Mouse (Mus musculus): ENCODE data around the gene Fermt3. TPM values are rescaled to one million over a fixed set of nuclear protein-coding genes. Genes with fewer than 3 reads are reported as not detected.
A peak's percentile ranks its signal among the peaks of the same experiment; 100 is the strongest.

The Fermt3 gene
- polyA plus RNA-seq, 1 experiment = 2.0 TPM

DNA sequence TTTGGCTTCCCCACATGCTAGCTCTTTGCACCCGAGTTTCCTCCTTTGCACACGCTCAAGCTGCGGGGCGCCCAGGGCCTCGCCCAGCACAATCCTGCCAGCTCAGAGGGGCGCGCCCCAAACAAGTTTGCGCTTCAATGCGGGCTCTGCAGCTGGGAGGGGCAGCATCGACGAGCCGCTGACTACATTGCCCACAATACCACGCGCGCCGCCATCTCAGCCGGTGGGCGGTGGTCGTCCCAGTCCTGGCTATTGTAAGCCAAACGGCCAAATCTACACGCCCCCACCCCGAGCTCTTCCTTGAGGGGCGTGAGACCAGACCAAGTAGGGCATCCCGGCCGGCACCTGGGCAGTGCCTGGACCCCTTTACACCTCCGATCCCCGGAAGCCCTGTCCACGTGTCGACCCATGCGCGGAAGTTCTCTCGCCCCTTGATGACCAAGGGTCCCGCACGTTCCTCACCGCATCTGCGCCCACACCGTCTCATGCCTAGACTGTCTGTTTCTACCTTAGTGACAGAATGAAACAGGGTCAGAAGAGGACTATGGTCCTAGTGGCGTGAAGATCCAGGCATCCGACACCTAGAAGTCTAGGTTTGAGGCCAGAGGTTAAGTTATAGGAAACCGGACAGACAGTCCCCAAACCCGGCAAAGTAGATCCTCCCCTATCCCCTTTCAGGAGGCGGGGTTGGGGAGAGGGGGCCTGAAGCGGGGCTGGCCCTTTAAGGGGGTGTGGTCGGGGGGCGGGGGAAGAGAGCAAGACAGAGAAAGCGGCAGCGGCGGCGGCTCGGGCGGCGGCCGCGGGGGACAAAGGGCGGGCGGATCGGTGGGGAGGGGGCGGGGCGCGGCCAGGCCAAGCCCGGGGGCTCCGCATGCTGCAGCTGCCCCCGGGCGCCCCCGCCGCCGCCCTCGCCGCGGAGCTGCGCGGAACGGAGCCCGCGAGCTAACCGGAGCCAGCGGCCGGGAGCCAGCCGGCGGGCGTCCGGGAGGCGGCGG, 44.8 kb downstream of the Fermt3 start, which contains the start of gene Ppp1r14b:
Gene Ppp1r14b, plus strand, starts transcription at position 758 of the 995 bp plus-strand sequence.
- H3K27ac ChIP-seq (replicated peaks; ENCODE audit: low read depth, low read length) = peak within 1 kb of the TSS; percentile 92
- peak within 1 kb of the TSS; percentile 80 for H3K4me3 ChIP-seq (ENCODE audit: insufficient read depth, low read depth, low read length)
- H3K4me1 ChIP-seq (ENCODE audit: control insufficient read depth, insufficient read depth, insufficient read length, low read length) = no peaks in the 10 kb centered on the region; the same call in 1 of the 2 replicates

DNA sequence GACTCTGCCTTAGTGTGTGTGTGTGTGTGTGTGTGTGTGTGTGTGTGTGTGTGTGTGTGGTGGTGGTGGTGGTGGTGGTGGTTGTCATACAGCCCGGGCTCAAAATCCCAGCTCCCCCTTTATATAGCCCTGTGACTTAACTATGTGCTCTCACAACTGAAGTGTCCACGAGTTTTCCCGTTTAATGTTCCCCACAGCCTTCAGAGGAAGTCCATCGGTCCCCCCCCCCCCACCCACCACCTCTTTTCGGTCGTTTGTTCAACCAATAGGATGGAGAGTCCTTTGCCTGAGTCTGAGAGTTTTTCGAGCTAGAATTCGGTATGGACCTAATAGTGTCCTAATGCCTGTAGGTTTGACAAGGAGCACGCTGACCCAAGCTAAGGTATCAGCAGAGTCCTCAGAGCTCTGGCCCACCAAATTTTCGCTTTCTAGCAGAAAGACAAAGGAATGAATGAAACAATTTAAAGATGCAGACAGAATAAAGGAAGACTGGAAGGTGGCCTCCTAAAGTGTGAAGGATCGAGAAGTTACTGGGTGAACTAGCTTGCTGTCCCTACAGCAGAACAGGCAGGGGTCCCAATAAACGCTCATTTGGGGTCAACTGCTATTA, 45.6 kb downstream of the Fermt3 start:
- no peak overlapping the region for H3K27ac ChIP-seq (replicated peaks; ENCODE audit: low read depth, low read length)
- peak overlapping the region; percentile 70 for H3K4me3 ChIP-seq (ENCODE audit: insufficient read depth, low read depth, low read length)
- H3K4me1 ChIP-seq (ENCODE audit: control insufficient read depth, insufficient read depth, insufficient read length, low read length) = no peaks in the 10 kb centered on the region; the same call in 1 of the 2 replicates

DNA sequence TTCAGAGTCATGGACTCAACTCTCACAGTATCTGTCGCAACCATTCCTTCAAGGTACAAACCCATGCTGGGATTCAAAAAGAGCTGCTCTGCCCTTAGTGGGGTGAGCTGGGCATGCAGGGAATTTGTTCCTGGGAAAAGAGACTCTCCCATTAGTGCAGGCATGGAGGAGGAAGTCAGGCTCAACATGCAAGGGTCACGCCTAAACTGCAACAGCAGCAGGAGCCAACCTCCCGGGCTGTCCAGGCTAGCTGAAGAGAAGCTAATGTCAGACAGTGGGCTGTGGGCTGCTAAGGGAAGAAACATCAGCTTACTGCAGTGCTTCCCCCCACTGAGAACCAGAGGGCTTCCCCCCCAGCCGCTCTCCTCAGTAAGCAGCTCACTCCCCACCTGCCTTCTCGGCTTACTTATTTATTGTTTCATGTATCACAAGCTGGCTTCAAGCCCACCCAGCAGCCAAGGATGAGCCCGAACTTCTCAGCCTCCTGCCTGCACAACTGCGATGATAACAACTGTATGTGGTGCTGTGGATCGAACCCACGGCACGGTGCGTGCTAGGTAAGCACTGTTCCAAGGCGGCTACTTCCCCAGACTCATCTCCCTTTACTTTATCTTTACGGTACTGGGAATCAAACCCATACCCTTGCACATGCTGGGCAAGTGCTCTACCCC, 46.9 kb downstream of the Fermt3 start:
- H3K27ac ChIP-seq (replicated peaks; ENCODE audit: low read depth, low read length) = no peak overlapping the region
- peaks cover 3% of the 10 kb centered on the region for H3K4me1 ChIP-seq (ENCODE audit: control insufficient read depth, insufficient read depth, insufficient read length, low read length)
- H3K4me3 ChIP-seq (ENCODE audit: insufficient read depth, low read depth, low read length) = no peak overlapping the region

DNA sequence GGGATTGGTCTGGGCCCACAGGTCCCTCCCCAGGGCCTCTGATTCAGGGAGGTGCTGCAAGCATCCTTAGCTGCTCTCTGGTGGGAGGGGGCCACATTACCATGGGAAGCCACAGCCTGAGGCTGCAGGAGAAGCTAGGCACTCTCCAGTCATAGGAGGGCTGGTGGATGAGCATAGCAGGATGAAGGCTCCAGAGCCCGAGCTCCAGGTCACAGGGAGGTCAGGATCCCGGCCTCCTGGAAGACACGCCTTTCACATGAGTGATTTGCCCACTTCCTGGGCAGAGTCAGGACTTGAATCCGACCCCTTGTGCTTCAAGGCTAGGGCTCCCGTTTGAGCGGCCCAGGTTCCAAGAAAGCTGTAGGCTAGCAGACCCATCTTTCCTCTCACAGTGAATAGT, 47.6 kb downstream of the Fermt3 start:
- no peak overlapping the region for H3K27ac ChIP-seq (replicated peaks; ENCODE audit: low read depth, low read length)
- H3K4me1 ChIP-seq (ENCODE audit: control insufficient read depth, insufficient read depth, insufficient read length, low read length) = peaks cover 3% of the 10 kb centered on the region
- no peak overlapping the region for H3K4me3 ChIP-seq (ENCODE audit: insufficient read depth, low read depth, low read length)

DNA sequence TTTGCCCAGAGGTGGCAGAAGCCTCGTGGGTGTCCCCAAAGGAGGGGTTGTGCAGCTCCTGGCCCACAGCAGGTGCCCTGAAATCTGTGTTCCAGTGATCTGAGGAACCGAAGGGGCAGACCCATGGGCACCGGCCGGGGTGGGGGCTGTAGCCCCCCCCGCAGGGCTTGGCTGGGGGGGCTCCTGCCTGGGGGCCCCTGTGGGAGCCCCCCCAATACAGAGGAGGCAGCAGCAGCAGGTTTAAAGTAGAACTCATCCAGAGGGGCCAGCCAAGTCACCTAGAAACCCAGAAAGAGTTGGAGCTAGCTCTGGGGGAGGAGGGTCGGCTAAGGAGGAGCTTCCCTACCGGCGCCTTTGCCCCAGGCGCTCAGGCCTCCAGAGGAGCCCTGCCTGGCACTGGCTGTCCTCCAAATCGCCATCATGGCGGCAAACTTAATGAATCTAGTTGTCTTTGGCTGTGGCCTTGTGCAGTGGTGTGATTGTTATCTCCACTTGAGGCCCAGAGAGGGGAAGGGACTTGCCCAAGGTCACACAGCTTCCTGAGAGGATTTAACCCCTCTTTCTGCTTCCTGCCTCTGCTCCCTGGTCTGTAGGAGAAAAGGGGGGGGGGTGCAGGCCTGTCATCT, 48.7 kb downstream of the Fermt3 start:
- Histone ChIP-seq H3K4me1 (ENCODE audit: control insufficient read depth, insufficient read depth, insufficient read length, low read length) (peaks cover 3% of the 10 kb centered on the region), H3K27ac (replicated peaks; ENCODE audit: low read depth, low read length) (no peak overlapping the region), H3K4me3 (ENCODE audit: insufficient read depth, low read depth, low read length) (no peak overlapping the region)

DNA sequence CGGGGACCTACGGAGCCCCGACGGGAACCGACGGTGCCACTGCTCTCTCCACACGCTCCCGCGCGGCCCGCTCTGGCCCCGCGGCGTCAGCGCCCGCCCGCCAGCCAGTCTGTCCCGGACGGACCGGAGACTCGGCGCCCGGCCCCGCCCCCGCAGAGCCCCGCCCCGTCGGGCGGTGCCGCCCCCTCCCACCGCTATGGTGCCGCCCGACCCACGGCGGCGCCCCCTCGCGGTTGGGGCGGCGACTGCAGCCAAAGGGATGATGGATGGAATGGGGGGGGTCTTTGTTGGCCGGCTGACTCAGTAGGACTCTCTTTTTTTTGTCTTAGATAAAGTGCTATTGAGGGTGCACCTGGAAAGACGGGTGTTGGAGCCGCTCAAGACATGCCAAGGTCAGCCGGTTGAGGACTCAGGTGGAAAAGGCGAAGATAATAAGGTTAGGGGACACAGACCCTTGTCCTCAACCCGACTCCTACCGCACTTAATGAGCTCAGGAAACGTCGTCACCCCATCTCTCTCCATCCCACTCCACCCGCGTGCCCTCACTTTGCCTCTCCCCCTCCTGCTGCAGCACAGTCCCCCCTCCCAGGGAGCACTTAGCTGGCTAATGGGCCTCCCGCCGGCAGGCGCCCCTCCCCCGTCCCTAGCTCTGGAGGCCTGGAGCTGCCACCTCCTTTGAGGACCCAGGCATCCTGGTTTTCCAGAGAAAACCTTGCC, 49.4 kb downstream of the Fermt3 start:
- Histone ChIP-seq H3K27ac (replicated peaks; ENCODE audit: low read depth, low read length) (peak overlapping the region; percentile 62; the same call in 1 of the 2 replicates), H3K4me3 (ENCODE audit: insufficient read depth, low read depth, low read length) (peak overlapping the region; percentile 95), H3K4me1 (ENCODE audit: control insufficient read depth, insufficient read depth, insufficient read length, low read length) (peaks cover 3% of the 10 kb centered on the region)

DNA sequence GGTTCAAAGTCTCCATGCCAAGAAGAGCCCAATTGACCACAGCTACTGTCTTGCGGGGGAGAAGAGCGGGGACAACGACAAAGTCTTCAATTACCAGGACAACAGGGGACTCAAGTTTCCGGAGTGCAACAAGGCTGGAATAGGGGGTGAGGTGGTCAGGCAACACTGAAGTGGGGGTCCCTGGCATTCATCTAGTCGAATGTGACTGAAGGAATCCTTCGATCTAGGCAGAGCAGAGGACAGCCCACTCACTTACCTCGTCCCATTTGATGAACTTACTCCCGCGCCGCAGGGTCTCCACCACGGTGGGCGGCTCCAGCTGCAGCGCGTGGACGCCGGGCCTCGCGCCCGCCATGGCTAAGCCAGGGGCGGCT, 50.0 kb downstream of the Fermt3 start:
- H3K4me3 ChIP-seq (ENCODE audit: insufficient read depth, low read depth, low read length) = peak overlapping the region; percentile 95
- peak overlapping the region; percentile 62; the same call in 1 of the 2 replicates for H3K27ac ChIP-seq (replicated peaks; ENCODE audit: low read depth, low read length)
- H3K4me1 ChIP-seq (ENCODE audit: control insufficient read depth, insufficient read depth, insufficient read length, low read length) = peaks cover 3% of the 10 kb centered on the region

DNA sequence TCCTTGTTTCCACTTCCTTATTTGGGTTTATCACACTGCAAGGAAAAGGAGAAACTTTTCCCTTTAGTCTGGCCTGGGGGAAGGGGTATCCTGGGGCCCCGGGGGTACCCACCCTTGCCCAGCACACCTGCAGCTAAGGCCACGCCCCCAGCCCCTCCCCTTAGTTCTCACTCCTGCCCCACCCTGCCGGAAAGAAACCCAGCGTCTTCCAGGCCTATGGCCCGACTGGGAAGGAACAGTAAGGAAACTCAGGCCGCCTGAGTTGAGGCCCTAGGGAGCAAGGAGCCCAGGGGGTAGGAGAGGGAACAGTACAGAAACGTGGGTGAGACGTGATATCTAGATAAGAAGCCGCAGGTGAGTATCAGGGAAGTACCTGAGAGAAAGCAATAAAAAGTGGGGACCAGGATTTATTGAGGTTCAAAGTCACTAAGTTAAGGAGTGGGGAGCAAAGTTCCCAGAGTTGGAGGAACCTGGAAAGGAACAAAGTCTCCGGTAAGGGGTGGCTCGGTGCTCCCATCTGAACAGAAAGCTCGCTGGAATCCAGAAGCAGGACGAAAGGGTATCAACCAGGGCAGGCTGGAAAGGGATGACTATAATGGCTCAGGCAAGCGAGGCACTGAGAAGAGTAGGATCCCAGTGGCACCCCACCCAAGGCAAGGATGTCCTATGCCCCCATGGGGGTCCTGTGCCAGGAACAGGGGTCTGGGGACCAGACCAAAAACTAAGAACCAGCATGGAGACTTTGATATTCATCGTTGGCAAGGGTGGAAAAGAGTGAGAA, 50.6 kb downstream of the Fermt3 start:
- H3K4me1 ChIP-seq (ENCODE audit: control insufficient read depth, insufficient read depth, insufficient read length, low read length) = peaks cover 3% of the 10 kb centered on the region
- 0 out of 2 replicates have a peak overlapping the region, but pooled peaks have one; percentile 1 for H3K27ac ChIP-seq (replicated peaks; ENCODE audit: low read depth, low read length)
- H3K4me3 ChIP-seq (ENCODE audit: insufficient read depth, low read depth, low read length) = peak overlapping the region; percentile 95

DNA sequence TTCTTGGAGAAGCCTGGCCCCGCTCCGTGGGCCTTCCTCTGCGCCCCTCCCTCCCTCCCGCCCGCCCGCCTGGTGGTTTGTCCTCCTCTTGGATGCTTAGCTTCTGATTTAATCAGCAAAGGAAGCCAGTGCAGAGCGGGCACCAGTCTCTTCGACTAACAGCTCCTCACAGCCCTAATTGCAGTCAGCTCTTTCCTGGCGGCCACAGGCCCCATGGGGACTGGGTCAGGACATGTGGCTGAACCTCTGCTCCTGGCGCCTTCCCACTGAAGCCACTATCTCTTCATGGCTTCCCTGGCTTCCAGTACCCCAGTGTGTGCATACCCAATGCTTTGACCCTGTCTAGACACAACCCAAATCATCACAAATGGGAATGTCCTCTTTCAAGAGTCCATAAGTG, 62.8 kb downstream of the Fermt3 start:
- Histone ChIP-seq H3K4me1 (ENCODE audit: control insufficient read depth, insufficient read depth, insufficient read length, low read length) (peaks cover 10% of the 10 kb centered on the region), H3K4me3 (ENCODE audit: insufficient read depth, low read depth, low read length) (no peak overlapping the region), H3K27ac (replicated peaks; ENCODE audit: low read depth, low read length) (no peak overlapping the region)

DNA sequence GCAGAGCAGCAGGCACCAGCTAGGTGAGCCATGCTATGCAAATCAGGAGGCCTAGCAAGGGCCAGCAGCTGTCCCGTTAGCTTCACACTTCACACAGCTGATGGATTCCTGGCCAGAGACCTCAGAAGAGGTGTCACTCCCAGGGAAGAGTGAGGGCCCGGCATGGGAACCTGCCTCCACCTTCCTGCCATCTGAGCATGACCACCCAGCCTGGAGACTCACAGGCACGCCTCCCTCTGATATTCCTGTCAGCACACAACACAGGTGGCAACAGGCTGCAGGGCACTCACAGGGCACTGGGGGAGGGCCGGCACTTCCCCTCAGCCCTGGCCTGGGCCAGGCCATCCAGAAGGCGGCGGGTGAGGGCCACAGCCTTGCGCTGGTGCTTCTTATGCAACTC, 63.8 kb downstream of the Fermt3 start:
- H3K27ac ChIP-seq (replicated peaks; ENCODE audit: low read depth, low read length) = no peak overlapping the region

DNA sequence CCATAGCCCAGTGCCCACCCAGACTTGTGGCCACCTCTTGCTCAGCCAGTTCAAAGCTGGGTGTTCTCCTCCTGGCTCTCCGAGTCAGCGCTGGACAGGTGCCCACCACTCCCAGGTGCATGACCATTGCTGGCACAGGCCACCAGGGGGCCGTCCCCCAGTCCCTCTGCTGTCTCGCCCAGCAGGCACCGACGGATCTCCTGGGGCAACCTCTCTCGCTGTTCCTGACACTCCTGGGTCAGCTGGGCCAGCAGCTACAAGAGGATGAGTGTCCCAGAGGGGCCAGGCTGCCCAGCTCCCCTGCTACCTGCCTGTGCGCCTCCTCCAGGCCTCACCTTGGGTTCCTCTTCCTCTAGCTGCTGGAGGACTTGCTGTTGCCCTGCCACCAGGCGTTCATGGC, 65.2 kb downstream of the Fermt3 start:
- peaks cover 10% of the 10 kb centered on the region for H3K4me1 ChIP-seq (ENCODE audit: control insufficient read depth, insufficient read depth, insufficient read length, low read length)
- H3K27ac ChIP-seq (replicated peaks; ENCODE audit: low read depth, low read length) = no peak overlapping the region
- H3K4me3 ChIP-seq (ENCODE audit: insufficient read depth, low read depth, low read length) = no peak overlapping the region

More for the DNA sequence above, 63.8 kb downstream of the Fermt3 start:
- peaks cover 10% of the 10 kb centered on the region for H3K4me1 ChIP-seq (ENCODE audit: control insufficient read depth, insufficient read depth, insufficient read length, low read length)
- H3K4me3 ChIP-seq (ENCODE audit: insufficient read depth, low read depth, low read length) = no peak overlapping the region

DNA sequence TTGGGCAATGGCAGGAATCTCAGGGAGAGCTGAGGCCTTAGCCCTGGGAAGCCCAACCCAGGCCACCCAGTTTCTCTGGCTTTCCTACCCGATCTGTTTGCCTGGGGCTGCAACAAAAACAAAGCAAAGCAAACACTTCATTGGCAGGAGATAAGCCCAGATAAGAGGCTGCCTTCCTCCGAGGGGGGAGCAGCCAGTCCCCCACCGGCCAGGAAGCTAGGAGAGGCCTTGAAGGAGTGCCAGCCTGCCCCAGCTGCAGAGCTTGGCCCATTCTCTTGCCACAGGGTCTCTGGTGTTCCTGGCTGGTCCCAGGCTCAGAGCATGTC, 66.6 kb downstream of the Fermt3 start:
- Histone ChIP-seq H3K27ac (replicated peaks; ENCODE audit: low read depth, low read length) (peak overlapping the region; percentile 94), H3K4me1 (ENCODE audit: control insufficient read depth, insufficient read depth, insufficient read length, low read length) (peaks cover 10% of the 10 kb centered on the region), H3K4me3 (ENCODE audit: insufficient read depth, low read depth, low read length) (peak overlapping the region; percentile 74)

DNA sequence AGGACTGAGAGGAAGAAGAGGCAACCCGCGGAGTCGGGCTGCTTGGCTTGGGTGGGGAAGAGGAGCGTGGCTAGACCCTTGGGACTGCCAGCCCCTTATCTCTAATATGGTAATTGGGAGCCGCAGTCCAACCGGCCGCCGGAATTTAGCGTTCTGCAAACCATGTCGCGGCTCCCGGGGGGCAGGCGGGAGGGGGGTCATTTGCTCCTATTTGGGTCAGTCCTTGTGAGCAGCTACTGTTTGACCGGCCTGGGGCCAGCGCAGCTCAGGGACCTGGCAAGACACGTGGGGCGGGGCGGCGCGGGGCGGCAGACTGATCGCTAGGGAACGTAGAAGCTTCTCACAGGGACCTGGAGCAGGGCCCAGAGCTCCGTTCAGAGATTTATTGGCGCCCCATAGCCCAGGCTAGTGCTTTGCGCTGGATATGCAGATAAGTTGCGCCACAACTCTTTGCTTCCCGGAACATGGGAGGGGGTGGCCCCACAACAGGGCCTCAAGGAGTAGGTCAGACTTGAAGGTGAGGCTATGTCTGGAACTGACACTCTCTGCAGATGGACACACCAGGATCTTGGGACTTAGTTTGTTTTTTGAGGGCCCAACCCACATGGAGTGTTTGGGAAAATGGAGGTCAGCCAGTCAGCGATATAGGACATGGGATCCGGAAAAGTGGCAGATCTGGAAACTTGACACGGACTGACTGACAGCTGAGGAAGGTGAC, 67.1 kb downstream of the Fermt3 start:
- H3K4me3 ChIP-seq (ENCODE audit: insufficient read depth, low read depth, low read length) = peak overlapping the region; percentile 74
- peaks cover 10% of the 10 kb centered on the region for H3K4me1 ChIP-seq (ENCODE audit: control insufficient read depth, insufficient read depth, insufficient read length, low read length)
- H3K27ac ChIP-seq (replicated peaks; ENCODE audit: low read depth, low read length) = peak overlapping the region; percentile 94

Measured in brown adipose tissue, adult 24 weeks (tissue).